Mouse (Mus musculus): ENCODE results near the gene Atxn3. TPM values are rescaled to one million over a fixed set of nuclear protein-coding genes. Genes with fewer than 3 reads are reported as not detected.

Gene Atxn3
- polyA plus RNA-seq, 1 experiment from 2014 or later: 14.5 TPM

DNA sequence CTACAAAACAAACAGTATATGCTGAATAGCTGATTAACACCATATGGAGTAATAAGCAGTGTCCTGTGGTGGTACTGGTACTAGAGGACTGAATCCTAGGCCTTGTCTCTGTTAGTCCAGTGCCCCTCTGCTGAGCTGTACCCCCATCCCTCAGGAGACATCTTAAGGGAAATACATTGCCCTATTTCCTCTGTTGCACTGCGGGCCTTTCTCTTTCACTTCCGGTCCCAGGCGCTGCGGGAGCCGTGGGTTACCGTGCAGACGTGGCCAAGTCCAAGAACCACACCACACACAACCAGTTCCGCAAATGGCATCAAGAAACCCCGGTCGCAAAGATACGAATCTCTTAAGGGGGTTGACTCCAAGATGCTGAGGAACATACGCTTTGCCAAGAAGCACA lies 52.2 kb downstream of the Atxn3 start:
- Histone ChIP-seq H3K4me2 (no peak overlapping the region), H3K4me1 (ENCODE audit: insufficient read depth) (no peaks in the 10 kb centered on the region), H3K9ac (no peak overlapping the region), H3K4me3 (ENCODE audit: low read depth, low read length) (no peak overlapping the region), H3K36me3 (ENCODE audit: insufficient read depth) (peaks cover 27% of the 10 kb centered on the region), H3K27me3 (ENCODE audit: insufficient read depth, low read length) (no peaks in the 10 kb centered on the region), H3K27ac (ENCODE audit: low read depth) (no peak overlapping the region), H3K9me3 (ENCODE audit: low read depth, low read length) (no peaks in the 10 kb centered on the region)
- no peak for DNase-seq
- 88% methylated on average over 12 of the region's 12 CpGs for WGBS
- no peak for ATAC-seq (ENCODE audit: insufficient read depth)
- no peak for TF ChIP-seq CTCF (IDR thresholded peaks at IDR 0.05; ENCODE audit: low read depth)

- WGBS: 87% methylated on average over 4 of the region's 4 CpGs
- Histone ChIP-seq H3K4me1 (ENCODE audit: insufficient read depth) (no peaks in the 10 kb centered on the region), H3K9ac (no peak overlapping the region), H3K4me3 (ENCODE audit: low read depth, low read length) (no peak overlapping the region), H3K27me3 (ENCODE audit: insufficient read depth, low read length) (no peaks in the 10 kb centered on the region), H3K36me3 (ENCODE audit: insufficient read depth) (peaks cover 30% of the 10 kb centered on the region), H3K4me2 (no peak overlapping the region), H3K27ac (ENCODE audit: low read depth) (no peak overlapping the region), H3K9me3 (ENCODE audit: low read depth, low read length) (no peaks in the 10 kb centered on the region)
- DNase-seq (no peak), ATAC-seq (ENCODE audit: insufficient read depth) (no peak)
- no peak for TF ChIP-seq CTCF (IDR thresholded peaks at IDR 0.05; ENCODE audit: low read depth)
These were observed 53.1 kb downstream of the Atxn3 start for GRCm38 (mm10) chr12:101904906-101905305.

- Histone ChIP-seq H3K4me1 (ENCODE audit: insufficient read depth) (no peaks in the 10 kb centered on the region), H3K36me3 (ENCODE audit: insufficient read depth) (peaks cover 33% of the 10 kb centered on the region), H3K27me3 (ENCODE audit: insufficient read depth, low read length) (no peaks in the 10 kb centered on the region), H3K9ac (no peak overlapping the region), H3K9me3 (ENCODE audit: low read depth, low read length) (no peaks in the 10 kb centered on the region), H3K4me3 (ENCODE audit: low read depth, low read length) (no peak overlapping the region), H3K4me2 (no peak overlapping the region), H3K27ac (ENCODE audit: low read depth) (no peak overlapping the region)
- TF ChIP-seq CTCF (IDR thresholded peaks at IDR 0.05; ENCODE audit: low read depth): no peak
- no peak for DNase-seq
- 90% methylated on average over 3 of the region's 3 CpGs for WGBS
- ATAC-seq (ENCODE audit: insufficient read depth): no peak
These were observed 53.9 kb downstream of the Atxn3 start for GRCm38 (mm10) chr12:101904170-101904569.

- Histone ChIP-seq H3K9ac (no peak overlapping the region), H3K36me3 (ENCODE audit: insufficient read depth) (peaks cover 31% of the 10 kb centered on the region), H3K9me3 (ENCODE audit: low read depth, low read length) (no peaks in the 10 kb centered on the region), H3K4me1 (ENCODE audit: insufficient read depth) (no peaks in the 10 kb centered on the region), H3K27me3 (ENCODE audit: insufficient read depth, low read length) (no peaks in the 10 kb centered on the region), H3K27ac (ENCODE audit: low read depth) (no peak overlapping the region), H3K4me2 (no peak overlapping the region), H3K4me3 (ENCODE audit: low read depth, low read length) (no peak overlapping the region)
- ATAC-seq (ENCODE audit: insufficient read depth) (no peak), DNase-seq (no peak)
- no peak for TF ChIP-seq CTCF (IDR thresholded peaks at IDR 0.05; ENCODE audit: low read depth)
- 70% methylated on average over 2 of the region's 2 CpGs for WGBS
These were observed 58.3 kb downstream of the Atxn3 start for GRCm38 (mm10) chr12:101899671-101900245.

DNA sequence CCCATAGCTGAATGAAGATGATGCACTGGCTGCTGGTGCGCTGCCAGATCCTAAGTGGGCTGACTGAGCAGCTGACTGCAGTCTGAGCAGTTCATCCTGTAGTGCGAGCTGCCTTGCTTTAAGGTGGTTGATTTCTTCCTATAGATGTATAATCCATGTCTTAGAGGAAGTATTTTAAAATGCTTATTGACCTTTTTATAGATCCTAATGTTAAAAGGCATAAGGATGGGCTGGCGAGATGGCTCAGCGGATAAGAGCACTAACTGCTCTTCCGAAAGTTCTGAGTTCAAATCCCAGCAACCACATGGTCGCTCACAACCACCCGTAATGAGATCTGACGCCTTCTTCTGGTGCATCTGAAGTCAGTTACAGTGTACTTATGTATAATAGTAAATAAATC lies 59.1 kb downstream of the Atxn3 start:
- no peak for TF ChIP-seq CTCF (IDR thresholded peaks at IDR 0.05; ENCODE audit: low read depth)
- no peak overlapping the region for H3K27ac ChIP-seq (ENCODE audit: low read depth)
- DNase-seq (no peak), ATAC-seq (ENCODE audit: insufficient read depth) (no peak)
- no peak overlapping the region for H3K9ac ChIP-seq
- WGBS: 97% methylated on average over 8 of the region's 8 CpGs
- H3K9me3 ChIP-seq (ENCODE audit: low read depth, low read length): no peaks in the 10 kb centered on the region
- H3K27me3 ChIP-seq (ENCODE audit: insufficient read depth, low read length): no peaks in the 10 kb centered on the region
- H3K4me2 ChIP-seq: no peak overlapping the region
- peaks cover 31% of the 10 kb centered on the region for H3K36me3 ChIP-seq (ENCODE audit: insufficient read depth)
- no peak overlapping the region for H3K4me3 ChIP-seq (ENCODE audit: low read depth, low read length)
- H3K4me1 ChIP-seq (ENCODE audit: insufficient read depth): no peaks in the 10 kb centered on the region

GRCm38 (mm10) chr12:101897113-101897512 lies 60.9 kb downstream of the Atxn3 start:
- Histone ChIP-seq H3K27me3 (ENCODE audit: insufficient read depth, low read length) (no peaks in the 10 kb centered on the region), H3K4me1 (ENCODE audit: insufficient read depth) (no peaks in the 10 kb centered on the region), H3K36me3 (ENCODE audit: insufficient read depth) (peaks cover 34% of the 10 kb centered on the region), H3K9me3 (ENCODE audit: low read depth, low read length) (no peaks in the 10 kb centered on the region), H3K4me3 (ENCODE audit: low read depth, low read length) (no peak overlapping the region), H3K4me2 (no peak overlapping the region), H3K27ac (ENCODE audit: low read depth) (no peak overlapping the region), H3K9ac (no peak overlapping the region)
- TF ChIP-seq CTCF (IDR thresholded peaks at IDR 0.05; ENCODE audit: low read depth): no peak
- DNase-seq (no peak), ATAC-seq (ENCODE audit: insufficient read depth) (no peak)
- WGBS: 77% methylated on average over 7 of the region's 7 CpGs

- TF ChIP-seq CTCF (IDR thresholded peaks at IDR 0.05; ENCODE audit: low read depth): no peak
- H3K4me1 ChIP-seq (ENCODE audit: insufficient read depth): no peaks in the 10 kb centered on the region
- H3K27ac ChIP-seq (ENCODE audit: low read depth): no peak overlapping the region
- H3K4me3 ChIP-seq (ENCODE audit: low read depth, low read length): no peak overlapping the region
- no peaks in the 10 kb centered on the region for H3K27me3 ChIP-seq (ENCODE audit: insufficient read depth, low read length)
- peaks cover 41% of the 10 kb centered on the region for H3K36me3 ChIP-seq (ENCODE audit: insufficient read depth)
- no peak overlapping the region for H3K4me2 ChIP-seq
- ATAC-seq (ENCODE audit: insufficient read depth): no peak
- no peaks in the 10 kb centered on the region for H3K9me3 ChIP-seq (ENCODE audit: low read depth, low read length)
- WGBS: 87% methylated on average over 8 of the region's 8 CpGs
- no peak for DNase-seq
- H3K9ac ChIP-seq: no peak overlapping the region
These were observed 64.8 kb downstream of the Atxn3 start for GRCm38 (mm10) chr12:101893296-101893695.

DNA sequence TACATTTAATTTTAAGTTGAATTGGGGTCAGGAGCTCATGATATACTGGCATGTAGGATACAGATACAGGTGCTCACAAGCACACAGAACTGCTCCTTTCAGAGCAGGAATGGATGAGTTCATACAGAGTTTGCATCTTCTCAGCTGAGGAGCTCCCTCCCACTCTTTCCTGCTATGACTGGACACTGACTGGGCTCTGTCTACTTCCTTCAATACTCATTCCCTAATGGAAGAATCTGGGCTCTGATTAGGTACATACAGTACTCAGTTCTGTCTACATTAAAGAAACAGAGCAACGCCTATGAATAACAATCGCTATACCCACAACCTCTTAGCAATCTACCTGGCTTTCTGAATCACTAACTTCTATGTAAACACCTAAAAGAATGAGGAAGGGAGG lies 65.2 kb downstream of the Atxn3 start:
- ATAC-seq (ENCODE audit: insufficient read depth): no peak
- DNase-seq: no peak
- Histone ChIP-seq H3K9ac (no peak overlapping the region), H3K27me3 (ENCODE audit: insufficient read depth, low read length) (no peaks in the 10 kb centered on the region), H3K36me3 (ENCODE audit: insufficient read depth) (peaks cover 41% of the 10 kb centered on the region), H3K4me2 (no peak overlapping the region), H3K9me3 (ENCODE audit: low read depth, low read length) (no peaks in the 10 kb centered on the region), H3K27ac (ENCODE audit: low read depth) (no peak overlapping the region), H3K4me3 (ENCODE audit: low read depth, low read length) (no peak overlapping the region), H3K4me1 (ENCODE audit: insufficient read depth) (no peaks in the 10 kb centered on the region)
- no peak for TF ChIP-seq CTCF (IDR thresholded peaks at IDR 0.05; ENCODE audit: low read depth)
- WGBS: 90% methylated on average over 2 of the region's 2 CpGs
